Mouse (Mus musculus) lung, postnatal 0 days (tissue): Measurements from ENCODE around the gene 3110040M04Rik. TPM values are rescaled to one million over a fixed set of nuclear protein-coding genes. Genes with fewer than 3 reads are reported as not detected.

Source experiments
- ATAC-seq: fragments of 200-750 bp; cut with Nextera tagmentation; 2 replicates; pipeline ENCODE4 v1.8.0; 2017; ENCODE audit warnings: moderate library complexity
- DNase-seq: peaks from one replicate; pipeline ENCODE4 v3.0.0-alpha.2; 2016; ENCODE audit warnings: low spot score
- H3K27ac ChIP-seq: fragments of 300-500 bp; sonication (generic); 2 replicates; pipeline ENCODE4 v1.5.1; 2014; ENCODE audit warnings: antibody characterized with exemption, mild to moderate bottlenecking, low read length, mixed read lengths
- H3K27me3 ChIP-seq: fragments of 300-500 bp; sonication (generic); replicated peaks from 2 replicates; pipeline ENCODE4 v1.6.1; 2014; ENCODE audit warnings: low read length, mixed read lengths; ENCODE audit not compliant: insufficient read depth
- H3K36me3 ChIP-seq: fragments of 300-500 bp; sonication (generic); 2 replicates; pipeline ENCODE4 v1.6.1; 2014; ENCODE audit warnings: low read length, mixed read lengths; ENCODE audit not compliant: insufficient read depth
- H3K4me1 ChIP-seq: fragments of 300-500 bp; sonication (generic); 2 replicates; pipeline ENCODE4 v1.6.1; 2014; ENCODE audit warnings: antibody characterized with exemption, low read depth, low read length, mixed read lengths; ENCODE audit not compliant: insufficient read depth
- H3K4me2 ChIP-seq: fragments of 300-500 bp; sonication (generic); replicated peaks from 2 replicates; pipeline ENCODE4 v1.6.1; 2014; ENCODE audit warnings: low read depth, mild to moderate bottlenecking, low read length, moderate library complexity, mixed read lengths
- H3K4me3 ChIP-seq: fragments of 300-500 bp; sonication (generic); 2 replicates; pipeline ENCODE4 v1.5.1; 2014; ENCODE audit warnings: low read depth, low read length
- H3K9ac ChIP-seq: fragments of 300-500 bp; sonication (generic); replicated peaks from 2 replicates; pipeline ENCODE4 v1.6.1; 2014; ENCODE audit warnings: low read depth, mild to moderate bottlenecking
- H3K9me3 ChIP-seq: fragments of 300-500 bp; sonication (generic); 2 replicates; pipeline ENCODE4 v1.6.1; 2016; ENCODE audit warnings: low read length, mixed read lengths
- CTCF ChIP-seq: IDR thresholded peaks from 2 replicates; pipeline ENCODE4 v1.5.1; 2016; ENCODE audit warnings: antibody characterized with exemption, mild to moderate bottlenecking
- EP300 ChIP-seq: IDR thresholded peaks from 2 replicates; pipeline ENCODE4 v1.6.1; 2016; ENCODE audit warnings: antibody characterized with exemption, mild to moderate bottlenecking, control low read depth
- WGBS: fragments of 180-500 bp; shearing (Covaris S2); extraction: QIAGEN DNeasy Blood & Tissue Kit; methylation state at CpG from one replicate; pipeline ENCODE4 v1.1.7; 2014; 5-methylcytosine and 5-hydroxymethylcytosine counted together
- polyA plus RNA-seq: library from polyadenylated mRNA; unstranded; fragments of >200 nt; fragmentation: Nextera tagmentation; extraction: Ambion mirVana; gene quantifications from 2 replicates; pipeline ENCODE4 v1.2.1, GENCODE M21; 2015

The 3110040M04Rik gene
- polyA plus RNA-seq, 1 experiment from 2014 or later: not detected

- H3K4me1 ChIP-seq: no peaks in the 10 kb centered on the region; the same call in 1 of the 2 replicates
- H3K27me3 ChIP-seq: no peaks in the 10 kb centered on the region
- TF ChIP-seq CTCF (no peak), EP300 (no peak)
- WGBS: 41% methylated on average over 8 of the region's 8 CpGs
- H3K4me2 ChIP-seq: no peak overlapping the region
- DNase-seq: no peak
- no peak overlapping the region for H3K27ac ChIP-seq
- no peaks in the 10 kb centered on the region for H3K9me3 ChIP-seq
- no peak overlapping the region for H3K9ac ChIP-seq
- H3K36me3 ChIP-seq: no peaks in the 10 kb centered on the region
- no peak overlapping the region for H3K4me3 ChIP-seq
- ATAC-seq: no peak
Observed at GRCm38 (mm10) chr1:151166031-151166430, 37.9 kb upstream of the 3110040M04Rik start.

- TF ChIP-seq EP300 (no peak), CTCF (no peak)
- no peaks in the 10 kb centered on the region for H3K9me3 ChIP-seq
- H3K4me2 ChIP-seq: no peak overlapping the region
- H3K4me3 ChIP-seq: no peak overlapping the region
- no peak overlapping the region for H3K9ac ChIP-seq
- DNase-seq (peak; percentile 10), ATAC-seq (no peak)
- H3K27me3 ChIP-seq: no peaks in the 10 kb centered on the region
- 29% methylated on average over 12 of the region's 12 CpGs for WGBS
- no peaks in the 10 kb centered on the region; the same call in 1 of the 2 replicates for H3K4me1 ChIP-seq
- H3K36me3 ChIP-seq: no peaks in the 10 kb centered on the region
- H3K27ac ChIP-seq: no peak overlapping the region
Observed at GRCm38 (mm10) chr1:151167297-151168047, 36.4 kb upstream of the 3110040M04Rik start.

- WGBS: 58% methylated on average over 3 of the region's 3 CpGs
- Histone ChIP-seq H3K4me2 (no peak overlapping the region), H3K27ac (no peak overlapping the region), H3K36me3 (no peaks in the 10 kb centered on the region), H3K27me3 (no peaks in the 10 kb centered on the region), H3K9me3 (no peaks in the 10 kb centered on the region), H3K9ac (no peak overlapping the region), H3K4me3 (no peak overlapping the region), H3K4me1 (no peaks in the 10 kb centered on the region; the same call in 1 of the 2 replicates)
- DNase-seq (no peak), ATAC-seq (no peak)
- TF ChIP-seq EP300 (no peak), CTCF (no peak)
Observed at GRCm38 (mm10) chr1:151168637-151169036, 35.3 kb upstream of the 3110040M04Rik start.

- Histone ChIP-seq H3K4me1 (no peaks in the 10 kb centered on the region; the same call in 1 of the 2 replicates), H3K4me3 (no peak overlapping the region), H3K27ac (no peak overlapping the region), H3K36me3 (no peaks in the 10 kb centered on the region), H3K9ac (no peak overlapping the region), H3K4me2 (no peak overlapping the region), H3K27me3 (no peaks in the 10 kb centered on the region), H3K9me3 (no peaks in the 10 kb centered on the region)
- TF ChIP-seq CTCF (no peak), EP300 (no peak)
- ATAC-seq: no peak
- WGBS: 79% methylated on average over 2 of the region's 2 CpGs
- no peak for DNase-seq
Observed at GRCm38 (mm10) chr1:151171572-151172461, 32.1 kb upstream of the 3110040M04Rik start.

- TF ChIP-seq EP300 (no peak), CTCF (no peak)
- WGBS: 9% methylated on average over 10 of the region's 10 CpGs
Observed at GRCm38 (mm10) chr1:151177030-151177936, 26.6 kb upstream of the 3110040M04Rik start.

More at GRCm38 (mm10) chr1:151177030-151177936, 26.6 kb upstream of the 3110040M04Rik start:
- Histone ChIP-seq H3K27me3 (no peaks in the 10 kb centered on the region), H3K9me3 (no peaks in the 10 kb centered on the region), H3K27ac (no peak overlapping the region), H3K4me1 (peaks cover 3% of the 10 kb centered on the region; the same call in 1 of the 2 replicates), H3K9ac (no peak overlapping the region), H3K4me3 (no peak overlapping the region), H3K36me3 (no peaks in the 10 kb centered on the region), H3K4me2 (peak overlapping the region; percentile 33; the same call in 1 of the 2 replicates)
- ATAC-seq (peak; percentile 81), DNase-seq (peak; percentile 65)
